Mouse (Mus musculus) heart, postnatal 0 days (tissue): ENCODE results near the gene 2900026A02Rik.
A peak's percentile ranks its signal among the peaks of the same experiment; 100 is the strongest.

Source experiments
- CTCF ChIP-seq: IDR thresholded peaks from 2 replicates; pipeline ENCODE4 v1.5.1; 2016; ENCODE audit warnings: antibody characterized with exemption, control low read depth, low read depth
- EP300 ChIP-seq: IDR thresholded peaks from 2 replicates; pipeline ENCODE4 v1.6.1; 2016; ENCODE audit warnings: antibody characterized with exemption, low read depth

DNA sequence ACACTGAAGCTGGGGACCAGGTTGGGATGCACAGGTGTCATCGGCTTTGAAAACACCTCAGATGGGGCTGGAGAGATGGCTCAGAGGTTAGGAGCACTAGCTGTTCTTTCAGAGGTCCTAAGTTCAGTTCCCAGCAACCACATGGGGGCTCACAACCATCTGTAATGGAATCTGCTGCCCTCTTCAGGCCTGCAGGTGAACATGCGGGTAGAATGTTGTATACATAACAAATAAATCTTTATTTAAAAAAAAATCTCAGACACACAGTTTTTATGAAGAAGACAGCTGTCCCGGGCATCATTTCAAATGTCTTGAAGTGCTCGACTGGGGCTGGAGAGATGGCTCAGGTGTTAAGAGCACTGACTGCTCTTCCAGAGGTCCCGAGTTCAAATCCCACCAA is 80.2 kb downstream of the 2900026A02Rik start:
- TF ChIP-seq CTCF (peak; percentile 29), EP300 (no peak)
